Mouse (Mus musculus): ENCODE data around the gene Rpf2.

Gene Rpf2

GRCm38 (mm10) chr10:40246374-40247165 lies at the start of gene Rpf2:
TSS of gene Rpf2 (minus strand) at chr10:40247036.
- DNase-seq: peak; percentile 77

GRCm38 (mm10) chr10:40292640-40293039 lies 45.8 kb upstream of the Rpf2 start:
- DNase-seq: no peak

GRCm38 (mm10) chr10:40286767-40287166 lies 39.9 kb upstream of the Rpf2 start:
- no peak for DNase-seq

- no peak for DNase-seq
Measured at GRCm38 (mm10) chr10:40285571-40285970, 38.7 kb upstream of the Rpf2 start.

- no peak for DNase-seq
Measured at GRCm38 (mm10) chr10:40284997-40285396, 38.2 kb upstream of the Rpf2 start.

- no peak for DNase-seq
Measured at GRCm38 (mm10) chr10:40284179-40284831, 37.5 kb upstream of the Rpf2 start.

GRCm38 (mm10) chr10:40283636-40284035 lies 36.8 kb upstream of the Rpf2 start:
- DNase-seq: no peak

GRCm38 (mm10) chr10:40281565-40281964 lies 34.7 kb upstream of the Rpf2 start:
- no peak for DNase-seq

- DNase-seq: no peak
Measured at GRCm38 (mm10) chr10:40278317-40278716, 31.5 kb upstream of the Rpf2 start.

- no peak for DNase-seq
Measured at GRCm38 (mm10) chr10:40275991-40276390, 29.2 kb upstream of the Rpf2 start.

- no peak for DNase-seq
Measured at GRCm38 (mm10) chr10:40273938-40274337, 27.1 kb upstream of the Rpf2 start.

- no peak for DNase-seq
Measured at GRCm38 (mm10) chr10:40271216-40271615, 24.4 kb upstream of the Rpf2 start.

- DNase-seq: no peak
Measured at GRCm38 (mm10) chr10:40264920-40265319, 18.1 kb upstream of the Rpf2 start.

GRCm38 (mm10) chr10:40263691-40264090 lies 16.9 kb upstream of the Rpf2 start:
- DNase-seq: no peak

- DNase-seq: no peak
Measured at GRCm38 (mm10) chr10:40262200-40262599, 15.4 kb upstream of the Rpf2 start.

GRCm38 (mm10) chr10:40260305-40260704 lies 13.5 kb upstream of the Rpf2 start:
- DNase-seq: no peak

GRCm38 (mm10) chr10:40259542-40259941 lies 12.7 kb upstream of the Rpf2 start:
- no peak for DNase-seq

- DNase-seq: peak; percentile 25
Measured at GRCm38 (mm10) chr10:40258976-40259375, 12.1 kb upstream of the Rpf2 start.

GRCm38 (mm10) chr10:40258401-40258966 lies 11.6 kb upstream of the Rpf2 start:
- peak; percentile 78 for DNase-seq

- DNase-seq: peak; percentile 94
Measured at GRCm38 (mm10) chr10:40257414-40258255, 10.8 kb upstream of the Rpf2 start, which contains the start of gene Gtf3c6. TSS of gene Gtf3c6 (minus strand) at chr10:40258108.

- peak; percentile 64 for DNase-seq
Measured at GRCm38 (mm10) chr10:40256716-40257115, 9.9 kb upstream of the Rpf2 start.

GRCm38 (mm10) chr10:40250969-40251368 lies 4.1 kb upstream of the Rpf2 start:
- DNase-seq: no peak

GRCm38 (mm10) chr10:40249625-40250024 lies 2.8 kb upstream of the Rpf2 start:
- peak; percentile 36 for DNase-seq
